In the genomic region with DNA sequence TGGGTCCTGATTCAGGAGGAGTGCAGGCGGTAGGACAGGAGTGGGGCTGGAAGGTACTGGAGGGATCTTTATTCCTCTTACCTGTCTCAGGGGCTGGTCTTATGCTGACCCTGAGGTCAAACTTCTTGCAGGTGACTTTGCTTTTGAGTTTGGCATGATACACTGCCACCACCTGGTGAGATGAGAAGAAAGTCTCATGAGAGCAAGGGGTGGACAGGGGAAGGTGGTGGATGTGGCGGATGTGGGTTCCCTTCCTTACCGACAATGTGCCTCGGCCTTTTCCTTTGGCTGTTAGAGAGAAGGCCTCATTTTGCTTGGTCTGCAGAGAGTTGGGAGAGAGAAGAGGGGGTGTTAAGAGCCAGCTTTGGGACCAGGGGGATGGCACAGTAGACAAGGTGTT, we compare ENCODE assay signal across 14 mouse cellular contexts. TPM values are rescaled to one million over a fixed set of nuclear protein-coding genes. Genes with fewer than 3 reads are reported as not detected.
A peak's percentile ranks its signal among the peaks of the same experiment; 100 is the strongest.
DNase-seq lines count a peak whose midpoint lies in the region; ATAC-seq and TF ChIP-seq lines count a peak whose summit lies in the region.
"Had no signal": no experiment of that assay in that cellular context is flagged by ENCODE, and none has a peak within 500 bp of the region (broad histone marks: within the 10 kb centered on the region; RNA-seq: fewer than 3 reads in every experiment).

No protein-coding gene starts in this region.

- H3K27me3 ChIP-seq in liver, embryonic 14.5 days (ENCODE audit: control insufficient read depth, insufficient read depth, low read length): no peaks in the 10 kb centered on the region
- peaks cover 10% of the 10 kb centered on the region; the same call in 1 of the 2 replicates for H3K27me3 ChIP-seq in liver, embryonic 12.5 days (replicated peaks)
- H3K27me3 ChIP-seq in CH12.LX (replicated peaks): peaks cover 2% of the 10 kb centered on the region
- H3K27me3 ChIP-seq in forebrain, embryonic 16.5 days (replicated peaks; ENCODE audit: control insufficient read depth, insufficient read depth, low read length): no peaks in the 10 kb centered on the region
- H3K27me3 ChIP-seq: kidney, embryonic 15.5 days had no signal

- no peaks in the 10 kb centered on the region for H3K79me2 ChIP-seq in CH12.LX (replicated peaks; ENCODE audit: control insufficient read depth, extremely low read depth, insufficient read depth, poor library complexity, severe bottlenecking)

- dilution Hi-C loops in CH12.LX (cut with MboI; ENCODE audit: extremely low pct_ligation_motif_present, extremely low pct_unique_long_range_greater_than_20kb, low sequenced_read_pairs): no loop called here

- H3K9me3 ChIP-seq in liver, embryonic 14.5 days (ENCODE audit: control insufficient read depth, low read length): no peaks in the 10 kb centered on the region
- no peaks in the 10 kb centered on the region for H3K9me3 ChIP-seq in liver, embryonic 12.5 days (replicated peaks)
- no peaks in the 10 kb centered on the region for H3K9me3 ChIP-seq in CH12.LX (replicated peaks; ENCODE audit: low read length)
- no peaks in the 10 kb centered on the region for H3K9me3 ChIP-seq in forebrain, embryonic 16.5 days (ENCODE audit: control insufficient read depth, low read length)
- H3K9me3 ChIP-seq: kidney, embryonic 15.5 days had no signal

- no peak for DNase-seq in liver, embryonic 14.5 days (ENCODE audit: low read depth in 3 of 3, low spot score in 3 of 3)
- DNase-seq in CH12.LX (ENCODE audit: extremely low read depth): no peak
- peak; percentile 78 for DNase-seq in thymus, postnatal 14 days
- no peak for DNase-seq in retina, postnatal 1 day
- DNase-seq in lung, postnatal 36 days: no peak
- DNase-seq: cerebellum, adult 9-10 months; heart, postnatal 36 days had no signal

- WGBS in liver, embryonic 14.5 days (ENCODE audit: insufficient replicate concordance): 35% methylated on average over 4 of the region's 4 CpGs
- 47% methylated on average over 4 of the region's 4 CpGs for WGBS in liver, embryonic 12.5 days (ENCODE audit: insufficient replicate concordance)
- 84% methylated on average over 4 of the region's 4 CpGs for WGBS in forebrain, embryonic 16.5 days

- no peak overlapping the region for H3K4me3 ChIP-seq in liver, embryonic 14.5 days (ENCODE audit: insufficient read depth in 1 of 2, low read depth in 2 of 2, low read length in 2 of 2)
- H3K4me3 ChIP-seq in liver, embryonic 12.5 days: no peak overlapping the region
- H3K4me3 ChIP-seq in CH12.LX (replicated peaks in 1 of 3; ENCODE audit: low read depth in 2 of 3, low read length in 2 of 3, poor library complexity in 1 of 3): no peak overlapping the region
- no peak overlapping the region for H3K4me3 ChIP-seq in forebrain, embryonic 16.5 days (replicated peaks; ENCODE audit: low read length)
- H3K4me3 ChIP-seq: kidney, embryonic 15.5 days had no signal

- TF ChIP-seq RAD21 in CH12.LX (IDR thresholded peaks at IDR 0.05; ENCODE audit: low read depth, low read length): peak; percentile 74

- no peak overlapping the region for H3K4me2 ChIP-seq in liver, embryonic 14.5 days (ENCODE audit: low read depth)
- H3K4me2 ChIP-seq in liver, embryonic 12.5 days: no peak overlapping the region
- no peak overlapping the region for H3K4me2 ChIP-seq in CH12.LX (ENCODE audit: insufficient read depth, low read depth, poor library complexity, severe bottlenecking)
- H3K4me2 ChIP-seq in forebrain, embryonic 16.5 days (ENCODE audit: low read length): no peak overlapping the region
- H3K4me2 ChIP-seq: kidney, embryonic 15.5 days had no signal

- no peak overlapping the region for H3K9ac ChIP-seq in liver, embryonic 14.5 days (replicated peaks)
- no peak overlapping the region for H3K9ac ChIP-seq in liver, embryonic 12.5 days
- no peak overlapping the region for H3K9ac ChIP-seq in CH12.LX (ENCODE audit: insufficient read depth, low read depth)
- no peak overlapping the region for H3K9ac ChIP-seq in forebrain, embryonic 16.5 days (replicated peaks; ENCODE audit: low read depth, low read length)
- H3K9ac ChIP-seq: kidney, embryonic 15.5 days had no signal

- in situ Hi-C loops in CH12.LX (cut with MboI; ENCODE audit: low pct_ligation_motif_present, low pct_unique_long_range_greater_than_20kb, low sequenced_read_pairs): loop anchor here (10.0 kb wide), 1 partner anchor 215 kb away; the partner anchor contains the start of genes Alkbh7 and Clpp

- H3K36me3 ChIP-seq in liver, embryonic 14.5 days (replicated peaks; ENCODE audit: control insufficient read depth, insufficient read depth, low read depth): no peaks in the 10 kb centered on the region; the same call in 1 of the 2 replicates
- H3K36me3 ChIP-seq in liver, embryonic 12.5 days: peaks cover 26% of the 10 kb centered on the region
- H3K36me3 ChIP-seq in CH12.LX (replicated peaks in 1 of 2; ENCODE audit: control insufficient read depth in 1 of 2, insufficient read depth in 1 of 2, low read length in 1 of 2): no peaks in the 10 kb centered on the region
- H3K36me3 ChIP-seq in forebrain, embryonic 16.5 days (ENCODE audit: control insufficient read depth, insufficient read depth): no peaks in the 10 kb centered on the region
- H3K36me3 ChIP-seq: kidney, embryonic 15.5 days had no signal

- H3K4me1 ChIP-seq in liver, embryonic 14.5 days (replicated peaks; ENCODE audit: control insufficient read depth in 2 of 2, insufficient read depth in 2 of 2, low read length in 1 of 2): peaks cover 0 to under 1% of the 10 kb centered on the region in 2 experiments; a peak in 1 of 4 replicates
- peaks cover 6% of the 10 kb centered on the region for H3K4me1 ChIP-seq in liver, embryonic 12.5 days
- H3K4me1 ChIP-seq in CH12.LX (ENCODE audit: control insufficient read depth in 1 of 2, insufficient read depth in 2 of 2): peaks cover 6 to 17% of the 10 kb centered on the region in 2 experiments
- H3K4me1 ChIP-seq in forebrain, embryonic 16.5 days (replicated peaks; ENCODE audit: control insufficient read depth, insufficient read depth, low read length): no peaks in the 10 kb centered on the region
- H3K4me1 ChIP-seq: kidney, embryonic 15.5 days had no signal

- no peak for TF ChIP-seq EP300 in liver, embryonic 14.5 days (IDR thresholded peaks at IDR 0.05; ENCODE audit: low read depth)
- TF ChIP-seq EP300 in CH12.LX (IDR thresholded peaks at IDR 0.05; ENCODE audit: low read length): no peak

- no peak for TF ChIP-seq POLR2A in CH12.LX (IDR thresholded peaks at IDR 0.05; ENCODE audit: low read depth, low read length)

- no peak for ATAC-seq in liver, embryonic 14.5 days (ENCODE audit: insufficient read depth)
- ATAC-seq in liver, embryonic 12.5 days: no peak
- peak; percentile 94 for ATAC-seq in inflammation-experienced regulatory T-cells, adult 6 months
- no peak for ATAC-seq in forebrain, embryonic 16.5 days
- ATAC-seq: forebrain, embryonic 14.5 days had no signal

- H3K27ac ChIP-seq in liver, embryonic 14.5 days: no peak overlapping the region
- no peak overlapping the region for H3K27ac ChIP-seq in liver, embryonic 12.5 days
- no peak overlapping the region for H3K27ac ChIP-seq in CH12.LX (ENCODE audit: insufficient read depth, low read depth)
- no peak overlapping the region for H3K27ac ChIP-seq in forebrain, embryonic 16.5 days (ENCODE audit: low read length)
- H3K27ac ChIP-seq: kidney, embryonic 15.5 days had no signal

- peak; percentile 20; the same call in 1 of the 2 replicates for TF ChIP-seq CTCF in liver, embryonic 14.5 days (IDR thresholded peaks at IDR 0.05; ENCODE audit: low read depth)
- TF ChIP-seq CTCF in CH12.LX (conservative IDR thresholded peaks at IDR 0.05 in 1 of 2, IDR thresholded peaks at IDR 0.05 in 1 of 2; ENCODE audit: low read depth in 2 of 2, low read length in 2 of 2): peak; percentile 13 to 78; a peak in 3 of 4 replicates

RNA-seq across cellular contexts. Expression of gene Tnfsf14, which starts 15.4 kb away (rescaled TPM):
- polyA plus RNA-seq in liver, embryonic 14.5 days (2012; rRNA removed): 1.5 and 1.9 TPM in 2 replicates
- polyA plus RNA-seq in liver, embryonic 14.5 days (2014; fragmentation: Nextera tagmentation; extraction: Ambion mirVana): 0.51 and 0.75 TPM in 2 replicates
- 1.6 and 1.7 TPM in 2 replicates for polyA plus RNA-seq in liver, embryonic 12.5 days (2016; fragmentation: Nextera tagmentation; extraction: Ambion mirVana)
- total RNA-seq in CH12.LX (2012; rRNA removed) (14.6 and 18.1 TPM in 2 replicates), CH12.LX (2014; rRNA removed) (13.6 and 15.4 TPM in 2 replicates)
- polyA plus RNA-seq in CH12.LX (2012; ENCODE audit: insufficient read length, low read depth): 10.6 and 12.7 TPM in 2 replicates
- 10 to 100 TPM; 13.3 to 15.2 (median 14.1) TPM for polyA plus RNA-seq in inflammation-experienced regulatory T-cells, adult 6 months (2017; shearing (Covaris generic))
- not detected in 2 replicates for polyA plus RNA-seq in forebrain, embryonic 16.5 days (2015; fragmentation: Nextera tagmentation; extraction: Ambion mirVana)
- total RNA-seq: heart, postnatal 36 days had no signal
- polyA plus RNA-seq: forebrain, embryonic 14.5 days had no signal

RNA-seq across cellular contexts. Expression of gene C3, which starts 18.6 kb away (rescaled TPM):
- 207 and 240 TPM in 2 replicates for polyA plus RNA-seq in liver, embryonic 14.5 days (2012; rRNA removed)
- 200 and 205 TPM in 2 replicates for polyA plus RNA-seq in liver, embryonic 14.5 days (2014; fragmentation: Nextera tagmentation; extraction: Ambion mirVana)
- 95.1 and 100 TPM in 2 replicates for polyA plus RNA-seq in liver, embryonic 12.5 days (2016; fragmentation: Nextera tagmentation; extraction: Ambion mirVana)
- total RNA-seq in CH12.LX (2012; rRNA removed) (2.5 and 5.4 TPM in 2 replicates), CH12.LX (2014; rRNA removed) (1.4 and 3.9 TPM in 2 replicates)
- 1.2 and 1.5 TPM in 2 replicates for polyA plus RNA-seq in CH12.LX (2012; ENCODE audit: insufficient read length, low read depth)
- polyA plus RNA-seq in inflammation-experienced regulatory T-cells, adult 6 months (2017; shearing (Covaris generic)): 1 to 10 TPM; 1.0 to 3.6 (median 1.8) TPM
- polyA plus RNA-seq in forebrain, embryonic 16.5 days (2015; fragmentation: Nextera tagmentation; extraction: Ambion mirVana): 0.65 and 1.2 TPM in 2 replicates

RNA-seq across cellular contexts. Expression of gene Gpr108, which starts 38.9 kb away (rescaled TPM):
- 7.6 and 8.5 TPM in 2 replicates for polyA plus RNA-seq in liver, embryonic 14.5 days (2012; rRNA removed)
- 12.0 and 12.8 TPM in 2 replicates for polyA plus RNA-seq in liver, embryonic 14.5 days (2014; fragmentation: Nextera tagmentation; extraction: Ambion mirVana)
- 18.2 and 18.4 TPM in 2 replicates for polyA plus RNA-seq in liver, embryonic 12.5 days (2016; fragmentation: Nextera tagmentation; extraction: Ambion mirVana)
- total RNA-seq in CH12.LX (2012; rRNA removed) (23.6 and 32.0 TPM in 2 replicates), CH12.LX (2014; rRNA removed) (17.4 and 20.2 TPM in 2 replicates)
- 25.0 and 26.0 TPM in 2 replicates for polyA plus RNA-seq in CH12.LX (2012; ENCODE audit: insufficient read length, low read depth)
- polyA plus RNA-seq in inflammation-experienced regulatory T-cells, adult 6 months (2017; shearing (Covaris generic)): 10 to 100 TPM; 49.0 to 66.3 (median 56.5) TPM
- 18.2 and 18.3 TPM in 2 replicates for polyA plus RNA-seq in forebrain, embryonic 16.5 days (2015; fragmentation: Nextera tagmentation; extraction: Ambion mirVana)

RNA-seq across cellular contexts. Expression of gene Trip10, which starts 39.9 kb away (rescaled TPM):
- polyA plus RNA-seq in liver, embryonic 14.5 days (2012; rRNA removed): 4.4 and 6.6 TPM in 2 replicates
- 5.5 and 6.0 TPM in 2 replicates for polyA plus RNA-seq in liver, embryonic 14.5 days (2014; fragmentation: Nextera tagmentation; extraction: Ambion mirVana)
- 14.7 and 15.3 TPM in 2 replicates for polyA plus RNA-seq in liver, embryonic 12.5 days (2016; fragmentation: Nextera tagmentation; extraction: Ambion mirVana)
- total RNA-seq in CH12.LX (2012; rRNA removed) (22.9 and 25.2 TPM in 2 replicates), CH12.LX (2014; rRNA removed) (21.5 and 22.1 TPM in 2 replicates)
- 40.0 and 44.6 TPM in 2 replicates for polyA plus RNA-seq in CH12.LX (2012; ENCODE audit: insufficient read length, low read depth)
- 1 to 10 TPM; 1.0 to 4.4 (median 3.6) TPM for polyA plus RNA-seq in inflammation-experienced regulatory T-cells, adult 6 months (2017; shearing (Covaris generic))
- polyA plus RNA-seq in forebrain, embryonic 16.5 days (2015; fragmentation: Nextera tagmentation; extraction: Ambion mirVana): 12.0 and 14.2 TPM in 2 replicates

RNA-seq across cellular contexts. Expression of gene Cd70, which starts 59.8 kb away (rescaled TPM):
- not detected in 2 replicates for polyA plus RNA-seq in liver, embryonic 14.5 days (2012; rRNA removed)
- polyA plus RNA-seq in liver, embryonic 14.5 days (2014; fragmentation: Nextera tagmentation; extraction: Ambion mirVana): not detected in 2 replicates
- not detected in 2 replicates for polyA plus RNA-seq in liver, embryonic 12.5 days (2016; fragmentation: Nextera tagmentation; extraction: Ambion mirVana)
- total RNA-seq in CH12.LX (2012; rRNA removed): 483 and 965 TPM in 2 replicates
- total RNA-seq in CH12.LX (2014; rRNA removed): 261 and 321 TPM in 2 replicates
- 121 and 137 TPM in 2 replicates for polyA plus RNA-seq in CH12.LX (2012; ENCODE audit: insufficient read length, low read depth)
- 1 to 10 TPM; 1.6 to 5.2 (median 3.4) TPM for polyA plus RNA-seq in inflammation-experienced regulatory T-cells, adult 6 months (2017; shearing (Covaris generic))
- 0.30 TPM in 1 of 2 replicates, not detected in the other for polyA plus RNA-seq in forebrain, embryonic 16.5 days (2015; fragmentation: Nextera tagmentation; extraction: Ambion mirVana)
- total RNA-seq: heart, postnatal 36 days had no signal
- polyA plus RNA-seq: embryonic facial prominence, embryonic 14.5 days; limb, embryonic 14.5 days had no signal

Comparison
In these comparisons a context has a peak if more than half of its experiments do, and no peak if none do; other contexts are left out.
1. RNA of gene C3, which starts 18.6 kb away (polyA plus RNA-seq): 200 to 240 TPM in liver, embryonic 14.5 days and 95.1 to 100 TPM in liver, embryonic 12.5 days; 1.0 to 3.6 TPM in inflammation-experienced regulatory T-cells, adult 6 months, 1.2 to 1.5 TPM in CH12.LX and 0.65 to 1.2 TPM in forebrain, embryonic 16.5 days; every median in the first group is over 10 times any median in the second.